Mouse (Mus musculus): ENCODE results near the gene Stambp.

DNA sequence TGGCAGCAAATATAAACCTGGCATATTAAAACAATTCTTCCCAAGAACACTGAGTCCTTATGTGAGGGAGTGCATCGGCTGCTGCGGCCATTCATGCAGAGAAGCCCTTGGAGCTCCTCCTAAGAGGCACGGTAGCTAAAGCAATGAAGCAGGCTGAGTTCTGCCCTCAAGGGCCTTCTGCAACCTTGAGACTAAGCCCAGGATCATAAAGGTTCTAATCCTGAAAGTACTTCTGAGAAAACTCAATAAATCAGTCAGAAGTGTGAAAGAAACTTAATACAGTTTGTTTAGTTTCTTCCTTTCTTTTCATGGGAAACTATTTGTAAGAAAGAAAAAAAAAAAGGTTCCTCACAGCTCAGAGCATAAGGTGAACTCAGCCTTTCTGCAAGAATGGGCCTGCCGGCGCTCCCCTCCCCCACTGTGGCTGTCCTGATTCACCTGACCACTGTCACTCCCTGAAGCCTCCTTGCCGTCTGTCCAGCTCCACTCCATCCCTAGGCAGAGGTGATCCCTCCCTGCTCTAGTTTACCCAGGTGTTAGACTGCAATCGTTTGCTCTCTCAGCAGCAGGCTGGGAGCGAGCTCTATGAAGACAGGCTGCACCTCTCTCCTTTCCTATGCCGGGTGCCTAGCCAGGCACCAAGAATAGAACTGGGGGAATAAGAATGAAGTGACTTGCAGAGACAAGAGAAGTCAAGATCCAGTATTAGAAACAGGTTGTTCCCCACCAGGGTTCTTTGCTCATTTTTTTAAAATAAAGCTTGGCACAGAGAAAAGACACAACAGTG lies 70.8 kb downstream of the Stambp start:
- TF ChIP-seq ZC3H11A (IDR thresholded peaks at IDR 0.05; ENCODE audit: borderline replicate concordance, low read depth, low read length) (no peak), MAFK (IDR thresholded peaks at IDR 0.05; ENCODE audit: insufficient read depth, low read depth, low read length) (no peak), CHD2 (IDR thresholded peaks at IDR 0.05; ENCODE audit: low read depth, low read length) (no peak), ZNF384 (IDR thresholded peaks at IDR 0.05; ENCODE audit: low read depth, low read length) (no peak)

All from ES-E14 (cell line).